Mouse (Mus musculus): Measurements from ENCODE around the gene Qpctl. TPM values are rescaled to one million over a fixed set of nuclear protein-coding genes. Genes with fewer than 3 reads are reported as not detected.

Qpctl gene
- total RNA-seq, 4 experiments from 2014 or later: 1.6 to 2.3 (median 1.9) TPM

Small RNA genes lying within 50 kb of the gene (microRNA-seq; reads per million reads assigned to microRNA genes)
- 107 reads per million, percentile 51 among the genes with 10 or more reads in this experiment for gene Mir330

Other genes starting within 250 kb of the Qpctl start
- 1 to 10 TPM; 4.0 to 5.6 (median 4.7) TPM for gene Ccdc61, start 238.9 kb downstream of the Qpctl start, total RNA-seq (2022)
- gene Nova2, start 223.4 kb downstream of the Qpctl start, total RNA-seq (2022): 1 to 10 TPM in 1 of 4 experiments, under 1 TPM in 3; 0.63 to 1.4 (median 0.97) TPM
- not detected for gene Nanos2, start 161.9 kb downstream of the Qpctl start, total RNA-seq (2022)
- 10 to 100 TPM in 2 of 4 experiments, 1 to 10 TPM in 2; 8.0 to 10.6 (median 9.9) TPM for gene Mypop, start 158.0 kb downstream of the Qpctl start, total RNA-seq (2022)
- 10 to 100 TPM; 19.3 to 20.7 (median 19.7) TPM for gene Irf2bp1, start 145.2 kb downstream of the Qpctl start, total RNA-seq (2022)
- gene Foxa3, start 125.8 kb downstream of the Qpctl start, total RNA-seq (2022): not detected
- gene Sympk, start 124.9 kb downstream of the Qpctl start, total RNA-seq (2022): 10 to 100 TPM; 70.2 to 93.3 (median 83.6) TPM
- not detected for gene Rsph6a, start 94.6 kb downstream of the Qpctl start, total RNA-seq (2022)
- 10 to 100 TPM; 34.9 to 41.8 (median 39.9) TPM for gene Dmwd, start 73.1 kb downstream of the Qpctl start, total RNA-seq (2022)
- gene Dmpk, start 65.4 kb downstream of the Qpctl start, total RNA-seq (2022): 100 to 1,000 TPM; 235 to 255 (median 240) TPM
- 1 to 10 TPM; 1.5 to 2.0 (median 1.7) TPM for gene Six5, start 54.7 kb downstream of the Qpctl start, total RNA-seq (2022)
- gene Gm4969, start 30.9 kb downstream of the Qpctl start, total RNA-seq (2022): not detected
- gene Fbxo46, start 29.4 kb downstream of the Qpctl start, total RNA-seq (2022): 1 to 10 TPM; 2.2 to 2.9 (median 2.3) TPM
- gene Snrpd2, start 431 bp upstream of the Qpctl start, total RNA-seq (2022): 10 to 100 TPM; 50.6 to 59.4 (median 57.3) TPM
- under 1 TPM in 1 of 4 experiments, not detected in 3; 0.13 TPM for gene Gipr, start 16.8 kb upstream of the Qpctl start, total RNA-seq (2022)
- gene Eml2, start 27.1 kb upstream of the Qpctl start, total RNA-seq (2022): 10 to 100 TPM; 10.9 to 15.9 (median 12.9) TPM
- 1 to 10 TPM in 3 of 4 experiments, under 1 TPM in 1; 0.72 to 1.7 (median 1.2) TPM for gene Gpr4, start 63.2 kb upstream of the Qpctl start, total RNA-seq (2022)
- gene Opa3, start 79.0 kb upstream of the Qpctl start, total RNA-seq (2022): 10 to 100 TPM; 36.1 to 52.8 (median 43.3) TPM
- gene Vasp, start 122.5 kb upstream of the Qpctl start, total RNA-seq (2022): 10 to 100 TPM in 3 of 4 experiments, 1 to 10 TPM in 1; 7.1 to 19.7 (median 15.0) TPM
- gene Ppm1n, start 130.8 kb upstream of the Qpctl start, total RNA-seq (2022): under 1 TPM in 2 of 4 experiments, not detected in 2; 0.40 to 0.80 TPM
- 1,000 to 10,000 TPM; 1,093 to 1,223 (median 1,133) TPM for gene Rtn2, start 133.3 kb upstream of the Qpctl start, total RNA-seq (2022)
- gene Fosb, start 160.8 kb upstream of the Qpctl start, total RNA-seq (2022): under 1 TPM; 0.16 to 0.86 (median 0.30) TPM
- 10 to 100 TPM; 27.1 to 33.7 (median 28.7) TPM for gene Ercc1, start 195.5 kb upstream of the Qpctl start, total RNA-seq (2022)
- 10 to 100 TPM in 3 of 4 experiments, 1 to 10 TPM in 1; 8.9 to 13.9 (median 11.2) TPM for gene Cd3eap, start 210.2 kb upstream of the Qpctl start, total RNA-seq (2022)
- 1 to 10 TPM; 2.8 to 6.3 (median 4.1) TPM for gene Ppp1r13l, start 210.5 kb upstream of the Qpctl start, total RNA-seq (2022)
- 10 to 100 TPM in 2 of 4 experiments, 1 to 10 TPM in 2; 7.5 to 14.9 (median 10.4) TPM for gene Ercc2, start 232.7 kb upstream of the Qpctl start, total RNA-seq (2022)

All from gastrocnemius, adult 8-10 months (tissue).